Mouse (Mus musculus) small intestine, adult 2 months (tissue): ENCODE data around the gene Vmn2r8. TPM values are rescaled to one million over a fixed set of nuclear protein-coding genes. Genes with fewer than 3 reads are reported as not detected.

ENCODE experiments used
- H3K27ac ChIP-seq: fragments of 200-500 bp; 2 replicates; pipeline ENCODE4 v1.5.1; 2012; ENCODE audit warnings: low read depth, low read length, control low read depth, inconsistent platforms; ENCODE audit not compliant: insufficient read depth
- H3K27me3 ChIP-seq: fragments of 200-500 bp; 2 replicates; pipeline ENCODE4 v1.6.1; 2012; ENCODE audit warnings: mild to moderate bottlenecking, moderate library complexity, low read length, inconsistent platforms; ENCODE audit not compliant: control insufficient read depth, insufficient read depth
- H3K36me3 ChIP-seq: fragments of 200-500 bp; 2 replicates; pipeline ENCODE4 v1.6.1; 2012; ENCODE audit warnings: mild to moderate bottlenecking, low read length, control low read depth, inconsistent platforms; ENCODE audit not compliant: control insufficient read depth, insufficient read depth
- H3K4me1 ChIP-seq: fragments of 200-500 bp; 2 replicates; pipeline ENCODE4 v1.6.1; 2012; ENCODE audit warnings: low read length, inconsistent platforms, mixed read lengths; ENCODE audit not compliant: control insufficient read depth, insufficient read depth, insufficient read length
- H3K4me3 ChIP-seq: fragments of 200-500 bp; 2 replicates; pipeline ENCODE4 v1.5.1; 2012; ENCODE audit warnings: low read depth, mild to moderate bottlenecking, control low read depth, inconsistent platforms, low read length, moderate library complexity
- CTCF ChIP-seq: fragments of 200-500 bp; IDR thresholded peaks from 2 replicates; pipeline ENCODE4 v1.5.1; 2012; ENCODE audit warnings: low read depth, mild to moderate bottlenecking, control low read depth, inconsistent platforms, low read length, moderate library complexity, mixed read lengths; ENCODE audit not compliant: insufficient replicate concordance, insufficient read length; ENCODE audit errors: extremely low read depth
- POLR2A ChIP-seq: fragments of 200-500 bp; IDR thresholded peaks from 2 replicates; pipeline ENCODE4 v1.6.1; 2012; ENCODE audit warnings: low read depth, mild to moderate bottlenecking, control low read depth, inconsistent platforms, low read length, moderate library complexity
- WGBS: fragments of 180-500 bp; shearing (Covaris S2); methylation state at CpG from one replicate; pipeline ENCODE4 v1.1.7; 2018; 5-methylcytosine and 5-hydroxymethylcytosine counted together
- polyA plus RNA-seq: library from polyadenylated mRNA; depleted of rRNA; stranded (reverse); fragments of >200 nt; gene quantifications from 2 replicates; pipeline ENCODE4 v1.2.3, GENCODE M21; 2012; rRNA removed

Gene Vmn2r8
- polyA plus RNA-seq, 1 experiment = not detected

GRCm38 (mm10) chr5:108742596-108742995 lies 66.1 kb downstream of the Vmn2r8 start:
- TF ChIP-seq CTCF (no peak), POLR2A (no peak)
- Histone ChIP-seq H3K27ac (no peak overlapping the region), H3K4me1 (0 out of 2 replicates have a peak, but pooled peaks cover 1% of the 10 kb centered on the region), H3K27me3 (no peaks in the 10 kb centered on the region), H3K36me3 (no peaks in the 10 kb centered on the region), H3K4me3 (no peak overlapping the region)
- 84% methylated on average over 2 of the region's 2 CpGs for WGBS

GRCm38 (mm10) chr5:108741844-108742243 lies 66.8 kb downstream of the Vmn2r8 start:
- TF ChIP-seq CTCF (no peak), POLR2A (no peak)
- H3K27me3 ChIP-seq = no peaks in the 10 kb centered on the region
- 0 out of 2 replicates have a peak, but pooled peaks cover 1% of the 10 kb centered on the region for H3K4me1 ChIP-seq
- 85% methylated on average over 2 of the region's 2 CpGs for WGBS
- H3K27ac ChIP-seq = no peak overlapping the region
- H3K36me3 ChIP-seq = no peaks in the 10 kb centered on the region
- H3K4me3 ChIP-seq = no peak overlapping the region

Other genes starting within 250 kb of the Vmn2r8 start
- 75.5 and 152 TPM in 2 replicates for gene Gak, start 179.1 kb downstream of the Vmn2r8 start, polyA plus RNA-seq
- 18.3 and 31.1 TPM in 2 replicates for gene Tmem175, start 179.1 kb downstream of the Vmn2r8 start, polyA plus RNA-seq
- gene Idua, start 148.5 kb downstream of the Vmn2r8 start, polyA plus RNA-seq = 15.0 and 20.1 TPM in 2 replicates
- 39.8 and 77.0 TPM in 2 replicates for gene Dgkq, start 139.2 kb downstream of the Vmn2r8 start, polyA plus RNA-seq
- gene Slc26a1, start 133.3 kb downstream of the Vmn2r8 start, polyA plus RNA-seq = not detected in 2 replicates
- 12.1 and 34.1 TPM in 2 replicates for gene Fgfrl1, start 116.5 kb downstream of the Vmn2r8 start, polyA plus RNA-seq
- 0.14 and 2.7 TPM in 2 replicates for gene Rnf212, start 33.9 kb downstream of the Vmn2r8 start, polyA plus RNA-seq
- gene Tmed11, start 13.5 kb downstream of the Vmn2r8 start, polyA plus RNA-seq = 0.61 TPM in 1 of 2 replicates, not detected in the other
- gene Vmn2r9, start 43.8 kb upstream of the Vmn2r8 start, polyA plus RNA-seq = not detected in 2 replicates
- not detected in 2 replicates for gene Vmn2r10, start 197.7 kb upstream of the Vmn2r8 start, polyA plus RNA-seq